Mouse (Mus musculus) testis, adult 2 months (tissue): Measurements from ENCODE around the gene Gcsh.

ENCODE experiments used
- CTCF ChIP-seq: fragments of 200-500 bp; IDR thresholded peaks from 2 replicates; pipeline ENCODE4 v1.5.1; 2012; ENCODE audit warnings: low read depth, mild to moderate bottlenecking, inconsistent platforms, low read length, moderate library complexity; ENCODE audit not compliant: control insufficient read depth, insufficient read depth, insufficient replicate concordance
- POLR2A ChIP-seq: fragments of 200-500 bp; IDR thresholded peaks from 2 replicates; pipeline ENCODE4 v1.6.1; 2012; ENCODE audit warnings: low read depth, mild to moderate bottlenecking, inconsistent platforms, low read length, moderate library complexity; ENCODE audit not compliant: control insufficient read depth

GRCm38 (mm10) chr8:117031476-117031875, 38.1 kb upstream of the Gcsh start:
- no peak for TF ChIP-seq CTCF
- no peak for TF ChIP-seq POLR2A
